Mouse (Mus musculus): ENCODE results near the gene Rif1.

- TF ChIP-seq TAL1 (conservative IDR thresholded peaks at IDR 0.05; ENCODE audit: low read depth, low read length) (no peak), CTCF (IDR thresholded peaks at IDR 0.05; ENCODE audit: low read depth, low read length) (no peak)
These were observed 691 bp downstream of the Rif1 start for GRCm38 (mm10) chr2:52073141-52073904.

Measured in G1E (cell line).